Comparison of ENCODE assay signal across 8 mouse cellular contexts in genomic region chr4:58934746-58935476, GRCm38 (mm10). TPM values are rescaled to one million over a fixed set of nuclear protein-coding genes. Genes with fewer than 3 reads are reported as not detected.
A peak's percentile ranks its signal among the peaks of the same experiment; 100 is the strongest.
DNase-seq lines count a peak whose midpoint lies in the region; ATAC-seq and TF ChIP-seq lines count a peak whose summit lies in the region.

No protein-coding gene starts in this region.

- H3K9me3 ChIP-seq in heart, embryonic 14.5 days (ENCODE audit: control insufficient read depth, low read length): no peaks in the 10 kb centered on the region

- no peaks in the 10 kb centered on the region for H3K27me3 ChIP-seq in Patski
- no peaks in the 10 kb centered on the region for H3K27me3 ChIP-seq in heart, embryonic 14.5 days (ENCODE audit: control insufficient read depth, insufficient read depth, low read length)

- no peak overlapping the region for H3K4me3 ChIP-seq in cortical plate, adult 2 months (ENCODE audit: insufficient read depth, low read length)
- H3K4me3 ChIP-seq in heart, embryonic 14.5 days (ENCODE audit: control insufficient read depth in 1 of 2, insufficient read depth in 1 of 2, low read depth in 1 of 2, low read length in 2 of 2): no peak overlapping the region

- 26% methylated on average over 15 of the region's 15 CpGs for WGBS in heart, embryonic 14.5 days

- peak; percentile 26 for DNase-seq in kidney, adult 9 months
- no peak for DNase-seq in kidney, adult 18-20 months
- no peak for DNase-seq in Patski (ENCODE audit: low read depth, low spot score)
- DNase-seq in kidney, postnatal 25 days: peak; percentile 14 to 53
- DNase-seq in lung, postnatal 36 days: peak; percentile 82
- DNase-seq in telencephalon, adult 2 months (ENCODE audit: low read depth, low spot score): peak; percentile 31

- in situ Hi-C loops in Patski (cut with MboI; ENCODE audit: low pct_unique_long_range_greater_than_20kb): no loop called here

- H3K9ac ChIP-seq in heart, embryonic 14.5 days (ENCODE audit: low read length): no peak overlapping the region

- CTCF ChIA-PET in Patski (lab: Charles Lee): interaction anchor here (1.4 kb wide), 1 partner anchor 13 kb away, joined by 4 read pairs; no protein-coding TSS in a partner anchor

- POLR2A ChIA-PET in Patski (lab: Charles Lee): no interaction called here

- H3K4me2 ChIP-seq in heart, embryonic 14.5 days (ENCODE audit: low read length): peak overlapping the region; percentile 16; the same call in 1 of the 2 replicates

- no peak for TF ChIP-seq POLR2A in cortical plate, adult 2 months (IDR thresholded peaks at IDR 0.05; ENCODE audit: extremely low read depth, insufficient read depth, low read length)

- no peak overlapping the region for H3K27ac ChIP-seq in cortical plate, adult 2 months (ENCODE audit: insufficient read depth, low read length)
- H3K27ac ChIP-seq in heart, embryonic 14.5 days (replicated peaks in 1 of 2; ENCODE audit: control insufficient read depth in 1 of 2, insufficient read depth in 1 of 2, low read depth in 2 of 2, low read length in 2 of 2): no peak overlapping the region

- no peaks in the 10 kb centered on the region for H3K36me3 ChIP-seq in heart, embryonic 14.5 days (ENCODE audit: control insufficient read depth, insufficient read depth, low read length)

- no peak for TF ChIP-seq CTCF in Patski (IDR thresholded peaks at IDR 0.05)
- TF ChIP-seq CTCF in cortical plate, adult 2 months (IDR thresholded peaks at IDR 0.05; ENCODE audit: extremely low read depth, insufficient read depth, low read length): peak; percentile 20; the same call in 1 of the 2 replicates

- no peaks in the 10 kb centered on the region for H3K4me1 ChIP-seq in cortical plate, adult 2 months (ENCODE audit: control insufficient read depth, insufficient read depth, low read length)
- peaks cover 5 to 6% of the 10 kb centered on the region in 2 experiments; a peak in 3 of 4 replicates for H3K4me1 ChIP-seq in heart, embryonic 14.5 days (ENCODE audit: control insufficient read depth in 2 of 2, insufficient read depth in 2 of 2, low read length in 2 of 2)

- ATAC-seq in Patski: peak; percentile 39
- ATAC-seq in heart, embryonic 14.5 days (ENCODE audit: insufficient number of reproducible peaks, insufficient read depth, low FRiP score, low read depth): no peak

RNA-seq across cellular contexts. Expression of gene Zkscan16, which starts 8.5 kb away (rescaled TPM):
- 0.44 TPM for polyA plus RNA-seq in Patski (2021)
- 14.7 and 17.1 TPM in 2 replicates for polyA plus RNA-seq in cortical plate, adult 2 months (2012; rRNA removed)
- 0.16 and 0.23 TPM in 2 replicates for polyA plus RNA-seq in heart, embryonic 14.5 days (2014; fragmentation: Nextera tagmentation; extraction: Ambion mirVana)

RNA-seq across cellular contexts. Expression of gene Ecpas, which starts 22.4 kb away (rescaled TPM):
- 37.8 TPM for polyA plus RNA-seq in Patski (2021)
- 38.6 and 40.5 TPM in 2 replicates for polyA plus RNA-seq in cortical plate, adult 2 months (2012; rRNA removed)
- 37.7 and 38.2 TPM in 2 replicates for polyA plus RNA-seq in heart, embryonic 14.5 days (2014; fragmentation: Nextera tagmentation; extraction: Ambion mirVana)

RNA-seq across cellular contexts. Expression of gene Ptgr1, which starts 52.0 kb away (rescaled TPM):
- polyA plus RNA-seq in Patski (2021): 13.5 TPM
- 0.86 and 0.89 TPM in 2 replicates for polyA plus RNA-seq in cortical plate, adult 2 months (2012; rRNA removed)
- polyA plus RNA-seq in heart, embryonic 14.5 days (2014; fragmentation: Nextera tagmentation; extraction: Ambion mirVana): 10.1 and 10.7 TPM in 2 replicates

RNA-seq across cellular contexts. Expression of gene Dnajc25, which starts 60.0 kb away (rescaled TPM):
- polyA plus RNA-seq in Patski (2021): 7.7 TPM
- 3.2 and 3.3 TPM in 2 replicates for polyA plus RNA-seq in cortical plate, adult 2 months (2012; rRNA removed)
- polyA plus RNA-seq in heart, embryonic 14.5 days (2014; fragmentation: Nextera tagmentation; extraction: Ambion mirVana): 13.7 and 15.9 TPM in 2 replicates

Comparison
In these comparisons a context has a peak if more than half of its experiments do, and no peak if none do; other contexts are left out.
1. DNase-seq: peak in kidney, adult 9 months (single experiment), kidney, postnatal 25 days (2 of 2), lung, postnatal 36 days (single experiment) and telencephalon, adult 2 months (single experiment); none in kidney, adult 18-20 months (single experiment) and Patski (single experiment).
2. RNA of gene Zkscan16, which starts 8.5 kb away (polyA plus RNA-seq): 14.7 to 17.1 TPM in cortical plate, adult 2 months; 0.44 TPM in Patski (single experiment) and 0.16 to 0.23 TPM in heart, embryonic 14.5 days; every median in the first group is over 10 times any median in the second.